Mouse (Mus musculus) liver (tissue): ENCODE results near the gene Lrpap1.
A peak's percentile ranks its signal among the peaks of the same experiment; 100 is the strongest.

Experiments used
- DNase-seq: peaks from one replicate; pipeline ENCODE4 v3.0.0-alpha.2; 2020; ENCODE audit warnings: mixed read lengths

Gene Lrpap1

DNA sequence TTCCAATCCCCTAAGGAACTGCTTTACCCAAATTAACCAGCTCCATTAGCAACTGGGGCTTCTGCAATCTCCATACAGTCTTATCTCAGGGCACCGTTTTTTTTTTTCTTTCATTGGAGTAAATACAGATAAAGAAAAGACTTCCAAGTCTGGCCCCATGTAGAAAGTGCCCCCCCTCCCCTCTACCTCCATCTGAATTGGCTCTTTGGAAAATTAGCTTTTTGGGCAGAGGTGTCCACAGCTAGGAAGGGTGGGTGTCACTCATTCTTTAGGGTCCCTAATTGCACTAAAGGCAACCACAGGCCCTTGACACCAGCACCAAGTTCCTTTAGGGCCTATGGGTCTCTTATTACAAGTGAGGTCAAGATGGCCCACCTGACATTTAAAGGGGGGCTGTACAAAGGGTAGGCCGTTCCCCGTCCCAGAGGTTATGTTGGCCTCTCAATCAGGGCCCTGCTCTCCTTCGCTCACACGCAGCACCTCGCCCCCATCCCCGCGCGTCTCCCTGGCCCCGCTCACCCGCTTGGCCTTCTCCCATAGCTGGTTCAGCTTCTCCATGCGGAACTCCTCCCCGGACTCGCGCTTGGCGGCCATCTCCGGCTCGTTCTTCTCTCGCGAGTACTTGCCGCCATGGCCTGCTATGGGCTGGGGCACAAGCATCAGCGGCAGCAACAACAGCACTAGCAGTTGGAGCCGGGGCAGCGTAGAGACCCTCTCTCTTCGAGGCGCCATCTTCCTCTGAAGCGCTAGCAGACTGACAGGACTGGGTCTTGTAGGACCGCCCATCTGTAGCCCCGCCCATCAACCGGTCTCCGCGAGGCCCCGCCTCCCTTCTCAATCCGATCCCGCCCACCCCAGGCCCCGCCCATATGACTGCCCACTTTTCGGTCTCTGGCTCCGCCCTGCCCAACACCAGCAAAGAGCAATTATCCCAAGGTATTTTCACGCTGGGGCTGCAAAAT, at the start of gene Lrpap1:
Lrpap1 (minus strand) TSS at position 807 of the 962 bp plus-strand sequence.
- peak; percentile 98 for DNase-seq

DNA sequence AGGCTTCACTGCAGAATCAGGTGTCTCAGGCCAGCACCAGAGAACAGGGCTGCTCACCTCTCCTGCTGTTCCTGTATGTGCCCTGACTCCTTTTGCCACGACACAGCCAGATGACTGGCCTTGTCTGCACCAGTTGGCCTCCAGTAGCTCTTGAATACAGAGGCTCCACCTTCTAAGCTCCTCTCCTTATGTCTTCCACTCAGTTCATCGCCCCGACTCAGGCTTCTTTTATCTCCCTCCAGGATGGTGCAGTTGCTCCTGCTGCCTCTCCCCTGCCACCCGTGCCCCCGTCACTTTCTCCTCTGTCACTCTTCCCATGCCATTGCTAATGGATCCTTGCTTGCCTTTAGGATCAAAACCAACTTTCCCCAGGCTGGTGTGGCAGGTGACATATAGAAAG, 44.4 kb upstream of the Lrpap1 start:
- no peak for DNase-seq

DNA sequence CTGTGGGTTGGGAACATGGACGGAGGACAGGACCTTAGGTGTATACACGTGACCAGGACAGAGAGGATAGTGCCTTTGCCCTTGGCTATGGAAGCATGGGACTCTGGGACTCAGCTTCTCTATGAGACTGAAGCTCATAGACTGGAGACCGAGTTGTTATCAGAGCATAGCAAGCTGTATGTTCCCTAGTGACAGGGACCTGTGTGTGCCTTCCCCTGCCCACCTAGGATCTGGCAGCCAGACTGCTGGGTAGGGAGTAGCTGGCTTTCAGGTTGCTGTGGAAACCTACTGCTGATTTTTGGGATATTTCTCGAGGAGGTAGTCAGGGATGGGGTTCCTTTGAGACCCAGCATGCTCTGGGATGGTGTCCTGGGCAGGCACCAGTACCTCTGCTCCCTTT, 44.0 kb upstream of the Lrpap1 start:
- DNase-seq = no peak

DNA sequence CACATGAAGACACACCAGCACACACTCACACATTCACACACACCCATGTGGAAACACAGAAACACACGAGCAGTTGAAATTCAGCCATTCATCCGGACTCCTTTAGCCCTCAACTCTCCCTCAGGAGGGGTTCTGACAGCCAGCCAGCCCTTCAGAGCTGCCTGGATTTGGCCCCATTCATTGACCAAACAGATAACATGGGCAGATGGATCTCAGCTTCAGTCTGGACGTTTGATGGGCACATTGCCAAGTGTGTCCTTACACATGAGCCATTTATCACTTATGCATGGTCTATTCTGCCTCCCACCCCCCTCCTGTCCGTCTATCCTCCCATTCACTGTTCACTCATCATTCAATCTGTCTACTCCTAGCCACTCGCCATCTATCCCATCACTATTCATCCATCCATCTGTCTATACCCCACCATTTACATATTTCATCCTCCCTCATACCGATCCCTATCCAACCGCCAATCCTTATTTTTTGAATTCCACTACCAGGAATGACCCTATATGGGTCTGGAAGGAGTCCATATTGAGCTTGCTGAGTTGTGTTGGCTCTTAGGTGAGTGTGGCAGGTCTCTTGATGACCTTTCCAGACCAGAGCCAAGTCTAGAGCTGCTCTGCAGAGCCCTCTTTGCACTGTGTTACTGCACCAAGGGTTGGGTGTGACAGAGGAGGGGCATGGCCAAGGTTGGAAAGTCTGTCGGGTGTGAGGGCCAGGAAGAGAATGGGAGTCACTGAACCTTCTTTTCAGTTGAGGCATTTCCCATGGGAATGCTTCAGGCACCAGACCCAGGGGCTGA, 42.6 kb upstream of the Lrpap1 start:
- DNase-seq = no peak

DNA sequence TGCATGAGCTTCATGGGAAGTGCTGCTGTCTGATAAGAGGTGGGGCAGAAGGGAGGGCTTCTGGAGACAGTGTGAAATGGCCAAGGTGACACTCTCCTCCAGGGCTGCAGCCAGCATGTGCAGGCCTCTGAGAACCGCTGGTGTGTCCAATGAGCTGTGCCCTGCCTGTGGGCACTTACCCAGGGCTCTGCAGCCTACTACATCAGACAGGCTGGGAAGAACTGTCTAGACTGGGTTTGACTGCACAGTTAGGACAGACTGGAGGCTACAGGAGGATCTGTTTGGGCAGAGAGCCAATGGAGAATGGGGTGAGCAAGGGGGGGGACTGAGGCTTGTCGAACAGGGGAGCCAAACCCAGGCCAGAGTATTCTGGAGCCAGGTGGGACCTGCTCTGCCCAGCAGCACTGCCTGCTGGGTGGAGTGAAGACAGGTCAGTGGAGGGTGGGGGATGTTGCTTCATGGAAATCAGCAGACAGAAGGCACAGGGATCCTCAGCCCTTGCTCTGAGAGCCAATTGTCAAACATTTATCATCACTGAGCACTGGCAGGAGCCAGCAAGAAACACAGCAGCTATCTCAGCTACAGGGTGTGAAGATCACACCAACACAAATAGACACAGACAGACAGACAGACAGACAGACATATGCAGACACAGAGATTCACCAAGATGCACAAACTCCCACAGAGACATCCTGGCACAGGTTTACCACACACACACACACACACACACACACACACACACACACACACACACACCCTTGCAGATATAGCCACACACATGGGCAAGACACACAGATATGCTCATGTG, 41.8 kb upstream of the Lrpap1 start:
- DNase-seq = no peak

DNA sequence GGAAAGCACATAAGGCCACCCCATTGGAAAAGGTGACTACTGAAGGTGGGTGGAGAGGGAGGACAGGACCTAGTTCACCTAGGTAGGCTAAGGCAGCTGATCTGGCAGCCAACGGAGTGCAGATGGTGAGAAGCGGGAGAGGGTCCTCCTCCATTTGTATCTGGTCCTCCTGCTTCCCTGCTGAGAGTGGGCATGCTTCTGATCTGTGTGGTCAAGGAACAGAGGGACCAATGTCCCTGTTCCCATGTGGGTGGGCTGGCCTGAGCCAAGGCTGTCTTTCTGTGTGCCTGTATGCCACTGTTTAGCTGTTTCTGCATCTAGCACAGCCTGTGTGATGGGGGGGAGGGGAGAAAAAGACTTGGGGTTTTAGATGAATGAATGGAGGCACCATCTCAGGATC, 41.2 kb upstream of the Lrpap1 start:
- DNase-seq = no peak

DNA sequence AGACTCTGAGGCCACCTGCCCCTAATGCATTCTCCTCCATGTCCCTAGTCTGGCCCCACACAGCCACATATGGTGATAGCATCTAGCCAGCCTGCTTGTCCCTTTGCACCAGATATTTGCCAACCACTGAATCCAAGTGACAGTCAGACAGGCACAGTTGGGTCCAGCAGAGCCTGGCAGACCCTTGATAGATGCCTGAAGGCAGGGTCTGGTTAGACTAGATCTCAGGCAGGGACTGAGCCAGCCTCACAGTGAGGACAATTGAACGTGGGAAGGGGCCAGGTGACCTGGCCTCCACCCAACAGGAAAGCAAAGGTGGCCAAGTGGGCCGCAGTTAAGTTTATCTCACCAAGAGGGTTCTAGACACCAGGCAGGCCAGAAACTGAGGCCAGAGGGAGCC, 39.1 kb upstream of the Lrpap1 start:
- no peak for DNase-seq

DNA sequence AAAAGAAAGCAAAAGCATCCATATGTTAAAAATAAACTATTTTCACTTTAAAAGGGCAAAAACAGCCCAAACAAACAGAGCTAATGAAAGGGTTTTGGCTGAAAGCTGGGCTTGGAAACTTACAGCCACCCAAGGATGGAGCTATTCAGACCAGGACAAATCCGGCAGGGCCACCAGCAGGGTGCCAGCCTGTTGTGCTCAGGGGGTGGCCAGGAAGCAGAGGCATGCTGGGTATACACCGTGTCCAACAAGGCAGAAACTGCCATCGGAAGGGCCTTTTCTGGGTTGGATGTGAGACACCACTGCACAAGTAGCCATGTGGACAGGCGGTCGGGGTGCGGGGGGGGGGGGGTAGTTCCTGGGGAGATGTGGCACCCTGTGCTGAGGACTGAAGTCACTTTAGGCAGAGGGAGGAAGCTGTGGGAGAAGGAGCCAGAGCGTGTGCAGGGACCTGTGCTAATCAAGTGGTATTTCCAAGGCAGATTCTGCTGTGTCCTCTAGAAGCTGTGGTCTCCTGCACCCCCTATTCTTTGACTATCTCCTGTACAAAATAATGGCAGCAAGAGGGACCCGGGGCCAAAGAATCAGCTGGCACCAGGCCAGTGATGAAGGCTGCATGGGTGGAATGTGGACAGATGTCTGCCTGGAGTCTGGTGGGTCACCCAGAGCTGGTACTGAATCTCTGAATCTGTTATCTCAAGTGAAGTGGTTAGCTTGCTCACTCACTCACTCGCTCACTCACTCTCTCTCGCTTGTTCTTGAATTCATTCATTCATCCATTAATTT, 38.1 kb upstream of the Lrpap1 start:
- DNase-seq = no peak

DNA sequence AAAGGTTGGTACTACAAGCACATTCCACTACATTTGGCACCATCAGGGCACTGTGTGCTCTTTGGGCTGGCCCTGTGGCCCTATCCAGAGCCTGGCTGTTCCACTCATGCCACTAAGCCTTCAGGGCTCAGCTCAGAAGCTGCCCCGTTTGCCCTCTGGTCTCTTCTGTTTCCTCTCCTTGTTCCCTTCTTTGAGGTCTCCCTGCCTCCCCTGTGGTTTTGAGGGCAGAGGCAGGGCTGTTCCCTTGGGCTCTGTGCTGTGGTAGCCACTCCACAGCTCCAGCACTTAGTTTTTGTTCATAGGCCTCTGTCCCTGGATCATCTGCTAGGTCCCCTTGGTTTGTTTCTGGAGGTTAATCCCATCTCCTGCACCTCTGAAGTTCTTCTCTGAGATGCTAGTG, 37.3 kb upstream of the Lrpap1 start:
- no peak for DNase-seq

DNA sequence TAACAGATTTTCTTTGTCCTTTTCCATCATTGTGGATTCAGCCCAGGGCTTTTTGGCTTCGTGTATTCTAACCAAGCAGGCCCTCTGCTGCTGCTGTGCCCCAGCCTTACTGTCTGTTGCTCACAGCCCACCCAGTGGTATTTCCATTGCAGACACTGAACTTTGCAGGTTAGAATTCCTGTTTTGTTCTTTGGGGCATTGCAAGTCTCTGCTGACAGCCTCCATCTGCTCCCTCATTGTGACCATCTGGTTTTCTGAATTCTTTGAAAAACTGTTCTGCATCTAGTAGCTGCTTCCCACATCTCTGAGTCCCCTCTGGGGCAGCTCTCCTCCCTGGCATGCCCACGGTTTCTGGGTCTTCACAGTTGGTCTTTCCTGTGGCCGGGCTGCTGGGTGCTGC, 35.8 kb upstream of the Lrpap1 start:
- no peak for DNase-seq

DNA sequence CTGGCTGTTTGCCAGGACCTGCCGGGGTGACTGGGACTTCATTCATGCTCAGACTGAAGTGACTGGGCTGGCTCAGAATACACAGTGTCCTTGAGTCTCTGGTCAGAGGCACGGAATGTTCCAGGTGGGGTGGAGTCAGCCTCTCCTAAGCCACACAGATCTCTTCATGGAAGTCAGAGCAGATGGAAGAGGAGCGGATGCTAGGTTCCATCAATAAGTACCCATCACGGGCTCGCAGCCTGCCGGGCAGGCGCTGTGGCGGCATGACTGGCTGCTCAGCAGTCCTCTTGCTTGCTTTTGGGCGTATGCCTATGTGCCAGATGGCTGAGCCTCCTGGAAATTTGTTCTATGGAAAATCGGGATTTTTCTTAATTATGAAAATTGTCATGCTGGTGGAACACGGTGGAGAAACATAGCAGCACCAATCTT, 32.6 kb upstream of the Lrpap1 start:
- no peak for DNase-seq

DNA sequence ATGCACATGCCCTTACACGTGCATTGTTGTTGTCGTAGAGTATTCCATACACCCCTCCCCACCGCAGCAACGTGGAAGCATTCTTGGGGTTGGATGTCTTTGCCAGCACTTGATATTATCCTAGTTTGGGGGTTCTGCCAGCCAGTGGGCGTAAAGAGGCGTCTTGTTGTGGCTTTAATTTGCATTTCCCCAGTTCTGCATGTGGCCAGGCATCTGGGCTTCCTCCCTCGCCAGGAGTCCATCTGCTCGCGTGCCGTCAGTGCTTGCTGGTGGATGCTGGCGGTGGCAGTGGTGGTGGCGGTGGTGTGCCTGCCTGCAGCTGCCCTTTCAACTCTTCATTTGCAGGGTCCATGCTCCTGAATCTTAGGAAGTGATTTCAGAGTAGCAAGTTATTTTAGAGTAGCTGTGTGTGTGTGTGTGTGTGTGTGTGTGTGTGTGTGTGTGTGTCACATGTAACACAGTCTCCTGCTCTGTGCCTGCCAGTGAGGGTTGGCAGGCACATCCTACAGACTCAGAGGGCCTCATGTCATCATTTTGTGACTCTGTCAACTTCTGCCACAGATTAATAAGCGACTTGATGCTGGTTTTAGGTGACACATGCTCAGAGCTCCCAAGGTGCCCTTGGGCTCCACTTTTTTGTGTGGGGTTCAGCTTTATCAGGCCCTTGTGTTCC, 32.1 kb upstream of the Lrpap1 start:
- DNase-seq = no peak

DNA sequence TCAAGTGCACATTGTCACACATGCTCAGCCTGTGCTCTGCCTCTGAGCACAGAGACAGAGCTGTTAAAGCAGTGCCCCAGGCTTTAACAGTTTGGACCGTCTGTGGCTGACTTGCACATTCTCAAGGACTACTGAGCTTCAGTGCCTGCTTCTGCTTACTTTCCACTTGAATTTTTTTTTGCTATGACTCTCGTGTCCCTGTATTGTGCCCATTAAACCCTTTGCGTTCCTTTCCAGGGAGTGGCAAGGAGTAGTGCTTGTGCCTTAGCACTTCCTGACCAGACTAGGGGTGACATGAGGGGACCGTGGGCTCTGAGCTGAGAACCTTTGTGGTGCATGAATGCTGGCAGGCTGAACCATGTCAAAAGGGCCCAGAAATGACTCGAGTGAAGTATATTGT, 30.3 kb upstream of the Lrpap1 start:
- no peak for DNase-seq

DNA sequence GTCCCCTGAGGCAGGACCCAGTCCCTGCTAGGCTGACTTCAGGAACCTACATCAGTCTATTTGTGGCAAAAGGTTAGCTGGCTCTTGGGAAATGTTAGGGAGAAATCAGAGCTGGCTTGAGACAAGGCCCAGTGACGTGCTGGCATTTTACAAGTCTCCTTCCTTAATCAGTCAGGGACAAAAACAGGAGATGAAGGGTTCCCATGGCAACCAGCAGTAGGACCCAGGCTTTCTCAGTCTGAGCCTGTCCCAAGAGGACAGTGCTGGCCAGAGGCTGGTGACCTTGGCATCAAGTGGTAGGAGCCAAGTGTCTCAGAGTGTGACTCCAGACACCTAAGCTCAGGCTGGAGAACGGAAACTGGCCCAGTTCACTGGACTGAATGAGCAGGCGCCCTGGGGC, 28.7 kb upstream of the Lrpap1 start:
- no peak for DNase-seq

DNA sequence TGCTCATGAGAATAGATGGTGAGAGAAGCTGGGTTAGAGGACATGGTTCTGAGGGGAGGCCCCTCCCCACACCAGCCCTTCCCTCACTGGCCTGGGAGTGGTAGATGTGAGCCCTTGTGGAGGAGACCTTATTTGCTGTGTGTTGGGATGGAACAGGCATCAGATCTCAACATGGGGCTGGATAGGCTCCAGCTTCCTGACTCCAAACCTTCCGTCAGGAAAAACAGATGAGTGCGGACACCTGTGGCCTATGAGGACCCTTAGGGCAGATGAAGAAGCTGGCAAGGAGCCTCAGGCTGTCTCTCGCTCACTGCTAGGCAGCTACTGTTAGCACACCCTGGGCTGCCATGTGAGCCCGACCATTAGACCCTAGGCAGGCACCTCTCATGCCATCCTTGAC, 27.9 kb upstream of the Lrpap1 start:
- no peak for DNase-seq

DNA sequence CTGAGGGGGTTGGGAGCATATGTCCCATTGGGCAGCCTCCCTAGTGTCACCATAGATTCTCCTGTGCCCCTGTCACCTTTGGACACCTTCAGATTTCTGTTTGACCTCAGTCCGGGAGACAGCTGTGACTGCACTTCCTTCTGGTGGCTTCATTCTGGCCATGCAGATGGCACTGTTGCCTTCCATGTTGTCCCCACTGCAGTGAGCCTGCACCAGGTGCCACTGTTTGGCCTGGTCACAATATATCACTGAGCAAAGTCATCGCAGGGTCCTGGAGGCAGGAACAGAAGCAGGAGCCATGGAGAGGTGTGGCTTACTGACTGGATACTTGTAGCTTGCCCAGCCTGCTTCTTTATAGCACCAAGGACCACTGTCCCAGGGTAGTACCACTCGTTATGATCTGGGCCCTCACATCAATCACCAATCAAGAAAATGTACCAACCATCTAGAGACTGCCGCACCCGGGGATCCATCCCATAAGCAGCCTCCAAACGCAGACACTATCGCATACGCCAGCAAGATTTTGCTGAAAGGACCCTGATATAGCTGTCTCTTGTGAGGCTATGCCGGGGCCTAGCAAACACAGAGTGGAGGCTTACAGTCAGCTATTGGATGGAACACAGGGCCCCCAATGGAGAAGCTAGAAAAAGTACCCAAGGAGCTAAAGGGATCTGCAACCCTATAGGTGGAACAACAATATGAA, 26.9 kb upstream of the Lrpap1 start:
- DNase-seq = no peak

DNA sequence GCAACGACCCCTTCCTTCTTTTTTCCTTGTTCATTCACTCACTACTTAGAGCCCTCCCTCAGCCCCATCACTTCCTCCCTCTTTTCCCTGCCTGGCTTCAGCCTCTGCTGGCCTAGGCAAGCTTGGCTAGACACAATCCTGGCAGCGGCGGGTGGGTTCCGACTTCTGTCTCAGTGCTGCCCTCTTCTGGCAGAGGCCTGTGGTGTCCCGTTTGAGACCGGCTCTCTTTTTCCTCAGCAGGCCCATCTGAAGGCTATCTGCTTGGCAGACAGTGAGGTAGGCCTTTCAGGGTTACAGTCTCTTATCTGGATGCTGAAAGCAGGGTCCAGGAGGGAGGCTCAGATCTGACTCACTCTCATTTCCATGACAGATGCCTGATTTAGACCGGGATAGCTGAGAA, 26.2 kb upstream of the Lrpap1 start:
- DNase-seq = peak; percentile 84

DNA sequence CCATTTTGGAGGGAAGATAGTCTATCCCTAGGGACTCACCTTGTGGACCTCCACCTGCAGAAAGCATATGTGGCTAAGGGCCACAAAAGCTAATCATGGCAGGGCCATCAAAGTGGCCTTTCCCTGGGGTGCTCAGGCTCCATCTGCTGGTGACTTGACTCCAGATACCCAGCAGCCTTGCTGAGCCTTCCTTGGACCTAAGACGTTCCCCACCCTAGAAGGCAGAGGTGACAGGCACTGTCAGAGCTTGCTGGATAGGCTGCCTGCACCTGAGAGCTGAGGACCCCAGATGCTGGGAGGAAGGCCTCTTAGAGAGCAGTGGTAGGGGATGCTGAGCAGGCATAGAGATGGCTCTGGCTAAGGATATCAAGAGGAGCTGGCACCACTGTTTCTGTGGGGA, 25.7 kb upstream of the Lrpap1 start:
- DNase-seq = no peak

DNA sequence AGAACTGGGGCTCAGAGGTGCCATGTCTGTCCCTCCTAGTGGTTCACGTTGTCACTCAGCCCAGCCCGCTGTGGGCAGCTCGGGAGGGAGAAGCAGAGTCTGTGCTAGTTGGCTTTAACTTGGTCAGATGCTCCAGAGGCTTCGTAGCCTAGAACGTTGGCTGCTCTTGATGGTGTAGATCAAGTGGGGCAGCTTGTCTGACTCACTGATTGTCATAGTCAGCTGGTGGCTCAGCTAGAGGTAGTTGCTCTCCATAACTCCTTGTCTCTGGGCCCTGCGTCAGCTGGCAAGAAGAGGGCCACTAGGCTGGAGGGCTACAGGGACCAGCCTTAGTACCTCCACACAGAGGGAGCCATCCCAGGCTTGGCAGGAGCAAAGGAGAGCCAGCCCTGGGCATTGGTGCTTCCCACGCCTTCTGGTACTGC, 24.2 kb upstream of the Lrpap1 start:
- no peak for DNase-seq

DNA sequence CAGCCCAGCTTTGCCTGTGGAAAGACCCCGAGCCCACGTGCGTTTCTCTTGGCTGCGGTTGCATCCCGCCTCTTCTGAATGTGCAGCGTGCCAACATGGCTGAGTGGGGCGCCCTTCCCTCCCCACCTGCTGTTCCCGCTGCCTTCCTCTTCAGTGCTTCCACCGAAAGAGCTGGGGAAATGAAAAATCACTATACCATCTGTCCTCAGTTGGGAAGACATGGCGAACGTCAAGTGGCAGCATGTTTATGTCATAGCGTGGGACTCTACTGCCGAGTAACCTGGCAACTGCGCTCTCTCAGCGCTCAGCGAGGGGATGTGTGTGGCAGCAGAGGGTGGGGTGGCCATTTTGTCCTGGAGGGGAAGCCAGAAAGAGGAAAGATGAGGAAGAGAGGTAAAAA, 23.6 kb upstream of the Lrpap1 start:
- no peak for DNase-seq

DNA sequence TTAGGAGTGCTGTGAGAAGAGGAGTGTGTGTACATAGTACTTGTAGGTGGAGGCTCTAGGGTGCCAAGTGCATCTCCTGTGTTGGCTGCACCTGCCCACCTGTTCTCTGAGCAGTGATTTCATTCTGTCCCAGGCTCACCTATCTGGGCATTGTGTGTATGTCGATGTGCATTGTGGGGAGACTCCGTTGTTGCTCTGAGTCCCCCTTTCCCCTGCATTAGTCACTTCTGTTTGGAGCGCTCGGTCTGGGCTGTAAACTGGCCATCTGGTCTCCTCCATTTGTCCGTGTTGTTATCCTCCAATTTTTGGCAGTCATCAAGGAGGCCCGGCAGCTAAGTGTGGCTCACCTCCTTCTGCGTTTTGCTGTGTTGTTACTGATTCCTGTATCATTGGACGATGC, 14.5 kb upstream of the Lrpap1 start:
- DNase-seq = no peak
